Mouse (Mus musculus) ES-E14 (cell line): ENCODE data around the gene Hist2h2bb. TPM values are rescaled to one million over a fixed set of nuclear protein-coding genes. Genes with fewer than 3 reads are reported as not detected.
"Not testable (repeated sequence)": the region's sequence is repeated elsewhere in the genome, so short reads cannot be mapped to it uniquely, and the experiment has no call there.

ENCODE experiments used
- DNase-seq: peaks from one replicate; pipeline ENCODE4 v3.0.0-alpha.2; 2013; ENCODE audit warnings: low read depth, low spot score
- H3K27ac ChIP-seq: 2 replicates; pipeline ENCODE4 v1.5.1; 2012; ENCODE audit warnings: low read depth, mild to moderate bottlenecking, low read length, moderate library complexity, mixed read lengths; ENCODE audit not compliant: poor library complexity, insufficient read depth, severe bottlenecking
- H3K36me3 ChIP-seq: 2 replicates; pipeline ENCODE4 v1.6.1; 2012; ENCODE audit warnings: mild to moderate bottlenecking, low read length, moderate library complexity, mixed read lengths; ENCODE audit not compliant: control insufficient read depth, poor library complexity, insufficient read depth, severe bottlenecking
- H3K4me1 ChIP-seq, 2 experiments: fragments of 150-350 bp in 1 of 2; sonication (generic) in 1 of 2; 2 replicates each; pipeline ENCODE4 v1.6.1; 2012; ENCODE audit warnings: low read length in 2 of 2, mild to moderate bottlenecking in 1 of 2, mixed read lengths in 1 of 2; ENCODE audit not compliant: control insufficient read depth in 2 of 2, insufficient read depth in 2 of 2, poor library complexity in 1 of 2
- H3K4me3 ChIP-seq, 2 experiments: fragments of 150-350 bp in 1 of 2; sonication (generic) in 1 of 2; 2 replicates each; pipeline ENCODE4 v1.5.1; 2012; ENCODE audit warnings: low read length in 2 of 2, low read depth in 1 of 2, mild to moderate bottlenecking in 1 of 2, mixed read lengths in 1 of 2; ENCODE audit not compliant: insufficient read depth in 1 of 2, poor library complexity in 1 of 2, severe bottlenecking in 1 of 2
- H3K9ac ChIP-seq: 2 replicates; pipeline ENCODE4 v1.6.1; 2012; ENCODE audit warnings: low read depth, mild to moderate bottlenecking, low read length, mixed read lengths; ENCODE audit not compliant: poor library complexity, insufficient read depth, severe bottlenecking
- H3K9me3 ChIP-seq: fragments of 150-350 bp; sonication (generic); 2 replicates; pipeline ENCODE4 v1.6.1; 2012; ENCODE audit warnings: low read depth, mild to moderate bottlenecking, low read length; ENCODE audit not compliant: control insufficient read depth, insufficient read depth
- CHD2 ChIP-seq: IDR thresholded peaks from 2 replicates; pipeline ENCODE4 v1.6.1; 2014; ENCODE audit warnings: mild to moderate bottlenecking, low read depth, low read length, inconsistent platforms
- HCFC1 ChIP-seq: IDR thresholded peaks from 2 replicates; pipeline ENCODE4 v1.6.1; 2012; ENCODE audit warnings: low read length, inconsistent platforms, borderline replicate concordance; ENCODE audit not compliant: insufficient read depth
- MAFK ChIP-seq: IDR thresholded peaks from 2 replicates; pipeline ENCODE4 v1.6.1; 2014; ENCODE audit warnings: mild to moderate bottlenecking, low read depth, low read length, inconsistent platforms; ENCODE audit not compliant: insufficient read depth
- ZC3H11A ChIP-seq: IDR thresholded peaks from 2 replicates; pipeline ENCODE4 v1.6.1; 2012; ENCODE audit warnings: low read depth, mild to moderate bottlenecking, inconsistent platforms, low read length, borderline replicate concordance
- ZNF384 ChIP-seq: IDR thresholded peaks from 2 replicates; pipeline ENCODE4 v1.6.1; 2012; ENCODE audit warnings: low read depth, low read length, inconsistent platforms
- in situ Hi-C, 2 experiments: fragments of 600-800 bp; cut with MboI; formaldehyde crosslinking; loops; one replicate each; pipeline ENCODE4 v1.15.1; 2025; ENCODE audit warnings: low sequenced_read_pairs in 2 of 2, inconsistent platforms in 1 of 2; ENCODE audit not compliant: unreplicated experiment in 2 of 2
- total RNA-seq: library from RNA; depleted of rRNA; stranded (reverse); fragments of 300-350 nt; gene quantifications from 2 replicates; pipeline ENCODE4 v1.2.3, GENCODE M21; 2012

The Hist2h2bb gene
- total RNA-seq, 1 experiment = 2,453 TPM

DNA sequence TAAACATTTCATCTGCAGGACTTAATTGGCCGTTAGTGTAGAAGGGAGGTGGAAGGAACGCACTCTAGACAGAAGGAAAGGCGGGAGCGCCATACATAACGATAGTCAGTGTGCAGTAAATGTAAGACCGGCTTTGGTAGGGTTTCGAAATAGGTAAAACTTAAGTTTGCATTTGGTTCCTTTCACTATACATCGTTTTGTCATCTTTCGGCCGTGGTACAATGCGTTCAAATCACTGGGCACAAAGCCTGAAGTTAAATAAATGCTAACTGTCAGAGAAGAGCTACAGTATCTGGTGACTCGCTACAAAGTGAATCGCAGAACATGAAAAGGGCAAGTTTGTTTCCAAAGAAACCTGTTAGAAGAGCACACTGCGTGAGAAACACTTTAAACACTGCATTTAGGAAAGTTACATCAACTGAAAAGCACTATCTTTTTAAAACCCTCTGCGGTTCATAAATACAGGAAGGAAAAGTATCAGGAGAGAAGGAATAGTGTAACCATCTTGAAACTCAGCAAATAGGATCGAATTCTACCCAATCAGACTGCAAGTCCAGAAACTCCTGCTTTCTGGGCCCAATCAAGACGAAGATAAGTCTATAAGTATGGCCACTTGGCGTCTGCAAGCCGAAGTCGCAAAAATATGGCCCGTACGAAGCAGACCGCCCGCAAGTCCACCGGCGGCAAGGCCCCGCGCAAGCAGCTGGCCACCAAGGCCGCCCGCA lies 1.3 kb upstream of the Hist2h2bb start, which contains the start of gene Hist2h3b:
Gene Hist2h3b, plus strand, starts transcription at position 604 of the 725 bp plus-strand sequence.
- H3K36me3 ChIP-seq = no peaks in the 10 kb centered on the region
- in situ Hi-C loops = no loop called here
- DNase-seq = peak; percentile 65
- TF ChIP-seq MAFK (no peak), ZC3H11A (no peak), HCFC1 (no peak)
- peak within 1 kb of the TSS; percentile 76 for H3K9ac ChIP-seq
- H3K4me3 ChIP-seq = peak within 1 kb of the TSS; percentile 61 to 62
- H3K4me1 ChIP-seq = peaks cover 2 to 5% of the 10 kb centered on the region in 2 experiments; a peak in 2 of 4 replicates
- no peaks in the 10 kb centered on the region for H3K9me3 ChIP-seq
- H3K27ac ChIP-seq = peak within 1 kb of the TSS; percentile 74

DNA sequence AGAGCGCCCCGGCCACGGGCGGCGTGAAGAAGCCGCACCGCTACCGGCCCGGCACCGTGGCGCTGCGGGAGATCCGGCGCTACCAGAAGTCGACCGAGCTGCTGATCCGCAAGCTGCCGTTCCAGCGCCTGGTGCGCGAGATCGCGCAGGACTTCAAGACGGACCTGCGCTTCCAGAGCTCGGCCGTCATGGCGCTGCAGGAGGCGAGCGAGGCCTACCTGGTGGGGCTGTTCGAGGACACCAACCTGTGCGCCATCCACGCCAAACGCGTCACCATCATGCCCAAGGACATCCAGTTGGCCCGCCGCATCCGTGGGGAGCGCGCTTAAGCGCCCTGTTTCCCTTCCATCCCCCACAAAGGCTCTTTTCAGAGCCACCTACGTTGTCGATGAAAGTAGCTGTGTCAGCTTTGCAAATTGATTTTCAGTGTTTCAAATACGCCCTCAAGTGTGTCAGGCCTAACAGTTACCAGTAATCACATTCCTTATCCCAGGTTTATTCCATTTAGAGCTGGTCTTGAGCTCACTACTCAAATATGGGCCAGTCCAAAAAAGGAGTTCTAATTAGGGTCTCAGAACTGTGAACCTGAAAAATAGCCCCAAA lies 675 bp upstream of the Hist2h2bb start:
- in situ Hi-C loops, DNase-seq, H3K36me3 ChIP-seq, H3K9me3 ChIP-seq, H3K4me1 ChIP-seq: not testable (repeated sequence)
- H3K27ac ChIP-seq = peak overlapping the region; percentile 74
- peak overlapping the region; percentile 76 for H3K9ac ChIP-seq
- peak overlapping the region; percentile 61 to 62 for H3K4me3 ChIP-seq

DNA sequence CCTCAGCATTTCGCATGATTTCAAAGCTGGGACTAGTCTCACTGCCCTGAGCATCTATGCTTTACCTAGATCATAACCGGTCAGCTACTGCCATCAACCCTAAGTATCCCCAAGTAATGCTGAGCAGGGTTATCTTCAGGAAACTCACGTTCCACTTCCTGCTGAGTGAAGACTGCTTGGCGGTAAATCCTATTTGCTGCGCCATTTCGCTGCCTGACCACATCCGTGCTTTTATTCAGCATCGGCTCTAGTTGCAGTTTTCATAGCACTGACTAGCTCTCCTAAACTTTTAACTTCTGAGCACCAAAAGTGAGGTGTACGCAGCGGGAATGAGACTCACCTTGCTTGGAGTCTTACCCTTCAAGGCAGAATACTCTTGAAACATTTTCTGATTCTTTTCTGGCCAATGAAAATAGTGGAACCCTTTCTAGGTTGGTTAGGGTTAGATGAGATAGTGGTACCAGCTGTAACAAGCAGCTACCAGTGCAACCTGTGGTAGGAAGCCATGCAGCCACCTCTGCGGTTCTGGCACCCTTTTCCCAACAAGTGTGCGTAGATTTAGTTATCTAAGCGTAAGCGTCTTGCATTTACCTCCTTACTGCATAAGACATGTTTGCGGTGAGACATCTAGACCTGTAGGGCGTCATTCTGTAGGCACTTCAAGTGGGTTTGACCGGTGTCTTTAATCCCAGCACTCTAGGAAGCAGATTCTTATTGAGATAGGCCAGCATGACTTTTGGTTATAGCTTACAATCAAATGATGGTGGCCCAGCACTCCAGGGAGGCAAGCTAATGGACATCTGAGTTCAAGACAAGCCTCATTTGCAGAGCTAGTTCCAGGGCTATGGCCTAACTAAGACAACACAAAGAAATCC lies 4.3 kb downstream of the Hist2h2bb start:
- DNase-seq = no peak
- in situ Hi-C loops = no loop called here
- Histone ChIP-seq H3K9me3 (no peaks in the 10 kb centered on the region), H3K9ac (peak overlapping the region; percentile 68), H3K4me1 (peaks cover 0 to 3% of the 10 kb centered on the region in 2 experiments; a peak in 2 of 4 replicates), H3K27ac (peak overlapping the region; percentile 64; the same call in 1 of the 2 replicates), H3K4me3 (peak overlapping the region; percentile 70 to 73), H3K36me3 (no peaks in the 10 kb centered on the region)
- TF ChIP-seq MAFK = no peak; the same call in 1 of the 2 replicates
- TF ChIP-seq CHD2 = peak; percentile 16; the same call in 1 of the 2 replicates

DNA sequence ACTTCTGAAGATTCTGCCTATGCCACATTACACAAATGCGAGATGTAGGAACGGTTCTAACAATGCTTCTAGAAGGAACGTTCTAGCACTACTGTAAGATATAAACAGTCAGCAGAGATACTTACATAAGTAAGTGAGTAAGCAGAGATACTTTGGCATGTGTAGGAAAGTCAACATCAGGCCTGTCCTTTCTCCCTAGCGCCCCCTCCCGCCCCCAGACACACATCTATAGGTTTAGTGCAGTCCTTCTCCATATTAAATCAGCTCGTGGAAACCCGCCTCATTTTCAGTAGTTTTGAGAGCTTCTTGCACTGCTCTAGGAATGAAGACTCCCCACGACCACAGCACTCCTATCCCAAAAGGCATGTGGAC lies 7.9 kb downstream of the Hist2h2bb start:
- Histone ChIP-seq H3K27ac (no peak overlapping the region), H3K9ac (peak overlapping the region; percentile 83), H3K36me3 (no peaks in the 10 kb centered on the region), H3K4me1 (peaks cover 0 to 2% of the 10 kb centered on the region in 2 experiments; a peak in 2 of 4 replicates), H3K9me3 (no peaks in the 10 kb centered on the region), H3K4me3 (peak overlapping the region; percentile 71 to 80)
- no peak for TF ChIP-seq ZNF384
- peak; percentile 26; the same call in 1 of the 2 replicates for TF ChIP-seq ZC3H11A
- in situ Hi-C loops = no loop called here
- peak; percentile 39 for DNase-seq
